In the genomic region with DNA sequence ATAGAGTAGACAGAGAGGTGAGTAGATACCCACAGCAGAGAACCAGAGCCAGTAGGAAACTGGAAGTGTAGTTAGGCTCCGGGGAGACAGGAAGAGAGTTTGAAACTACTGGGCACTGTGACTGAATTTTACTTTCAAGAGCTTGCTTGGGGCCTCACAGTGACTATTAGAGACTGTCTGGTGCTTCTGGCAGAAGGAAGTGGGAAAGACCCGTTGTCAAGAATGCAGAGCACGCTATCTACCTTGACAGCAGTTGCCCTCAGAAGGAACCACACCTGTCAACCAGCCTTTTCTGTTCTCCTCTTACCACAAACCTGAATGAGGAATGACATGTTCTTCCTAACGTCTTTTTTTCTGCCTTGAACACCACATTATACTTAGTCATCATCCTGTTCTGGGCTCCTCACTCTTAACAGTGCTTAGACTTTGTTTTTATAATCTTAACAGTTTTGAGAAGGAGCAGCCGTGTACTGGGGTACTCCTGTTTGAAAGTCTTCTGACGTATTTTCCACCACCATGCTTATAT, we compare ENCODE assay signal across 1 mouse cellular context.
TF ChIP-seq lines count a peak whose summit lies in the region.

No protein-coding gene starts in this region.

TF ChIP-seq in CH12.LX, 34 proteins besides CTCF, POLR2A, EP300 and RAD21 (continued from another document):
- TF ChIP-seq SIN3A (IDR thresholded peaks at IDR 0.05; ENCODE audit: low read length) (peak; percentile 81), GABPA (IDR thresholded peaks at IDR 0.05; ENCODE audit: insufficient replicate concordance, low read depth, low read length) (no peak), POLR2AphosphoS2 (IDR thresholded peaks at IDR 0.05; ENCODE audit: low read depth, low read length) (no peak), TCF12 (IDR thresholded peaks at IDR 0.05; ENCODE audit: low read depth, low read length) (peak; percentile 30), KAT2A (IDR thresholded peaks at IDR 0.05; ENCODE audit: insufficient replicate concordance, low read length) (no peak), RCOR1 (conservative IDR thresholded peaks at IDR 0.05; ENCODE audit: low read depth, low read length) (no peak), MYC (IDR thresholded peaks at IDR 0.05; ENCODE audit: low read depth, low read length) (peak; percentile 36; the same call in 1 of the 2 replicates), UBTF (IDR thresholded peaks at IDR 0.05; ENCODE audit: low read depth, low read length) (no peak), ZMIZ1 (IDR thresholded peaks at IDR 0.05; ENCODE audit: low read depth, low read length) (no peak), NRF1 (IDR thresholded peaks at IDR 0.05; ENCODE audit: low read depth, low read length) (no peak), PAX5 (IDR thresholded peaks at IDR 0.05; ENCODE audit: low read length) (no peak), CHD1 (IDR thresholded peaks at IDR 0.05; ENCODE audit: low read depth, low read length) (no peak), IRF4 (IDR thresholded peaks at IDR 0.05; ENCODE audit: low read depth, low read length) (peak; percentile 80), ETS1 (conservative IDR thresholded peaks at IDR 0.05; ENCODE audit: low read depth, low read length) (peak; percentile 14; the same call in 1 of the 2 replicates), ELF1 (IDR thresholded peaks at IDR 0.05; ENCODE audit: low read depth, low read length) (no peak; the same call in 1 of the 2 replicates)
